Mouse (Mus musculus) layer of hippocampus, adult 9-10 months (tissue): Measurements from ENCODE around the gene Nkx2-3.

Experiments used
- DNase-seq: peaks from one replicate; pipeline ENCODE4 v3.0.0; 2022; ENCODE audit warnings: low spot score

Nkx2-3 gene

GRCm38 (mm10) chr19:43605666-43606551, 6.2 kb upstream of the Nkx2-3 start:
- DNase-seq, result no peak

GRCm38 (mm10) chr19:43606552-43607530, 5.3 kb upstream of the Nkx2-3 start:
- no peak for DNase-seq

- no peak for DNase-seq
Measured at GRCm38 (mm10) chr19:43607842-43608680, 4.1 kb upstream of the Nkx2-3 start.

- no peak for DNase-seq
Measured at GRCm38 (mm10) chr19:43608711-43609457, 3.2 kb upstream of the Nkx2-3 start.

GRCm38 (mm10) chr19:43609458-43610330, 2.4 kb upstream of the Nkx2-3 start:
- DNase-seq, result no peak

- no peak for DNase-seq
Measured at GRCm38 (mm10) chr19:43610341-43610848, 1.7 kb upstream of the Nkx2-3 start.

- no peak for DNase-seq
Measured at GRCm38 (mm10) chr19:43611110-43611509, 1.0 kb upstream of the Nkx2-3 start.

- no peak for DNase-seq
Measured at GRCm38 (mm10) chr19:43611561-43611960, 564 bp upstream of the Nkx2-3 start.

GRCm38 (mm10) chr19:43612501-43612971, 411 bp downstream of the Nkx2-3 start:
- no peak for DNase-seq

- DNase-seq, result no peak
Measured at GRCm38 (mm10) chr19:43613293-43614130, 1.4 kb downstream of the Nkx2-3 start.

- DNase-seq, result no peak
Measured at GRCm38 (mm10) chr19:43614341-43615073, 2.4 kb downstream of the Nkx2-3 start.

- DNase-seq, result no peak
Measured at GRCm38 (mm10) chr19:43615074-43615445, 2.9 kb downstream of the Nkx2-3 start.

- no peak for DNase-seq
Measured at GRCm38 (mm10) chr19:43615571-43616414, 3.7 kb downstream of the Nkx2-3 start.

GRCm38 (mm10) chr19:43616415-43616861, 4.3 kb downstream of the Nkx2-3 start:
- DNase-seq, result no peak

GRCm38 (mm10) chr19:43616889-43617288, 4.8 kb downstream of the Nkx2-3 start:
- no peak for DNase-seq

GRCm38 (mm10) chr19:43617761-43618349, 5.7 kb downstream of the Nkx2-3 start:
- no peak for DNase-seq
